Mouse (Mus musculus): Measurements from ENCODE around the gene Sardh. TPM values are rescaled to one million over a fixed set of nuclear protein-coding genes. Genes with fewer than 3 reads are reported as not detected.

The Sardh gene
- total and polyA plus RNA-seq, 2 experiments from 2014 or later: 8.9 to 11.8 TPM

GRCm38 (mm10) chr2:27232376-27232775 lies 15.8 kb downstream of the Sardh start:
- Histone ChIP-seq H3K4me2 (ENCODE audit: low read depth, low read length, poor library complexity, severe bottlenecking) (no peak overlapping the region), H3K27me3 (ENCODE audit: insufficient read depth, low read length) (no peaks in the 10 kb centered on the region), H3K4me1 (ENCODE audit: insufficient read depth, low read length) (no peaks in the 10 kb centered on the region), H3K9ac (replicated peaks; ENCODE audit: low read length, poor library complexity, severe bottlenecking) (no peak overlapping the region), H3K27ac (ENCODE audit: low read depth, low read length) (no peak overlapping the region), H3K36me3 (ENCODE audit: insufficient read depth, low read length) (no peaks in the 10 kb centered on the region), H3K9me3 (ENCODE audit: low read length) (no peaks in the 10 kb centered on the region), H3K4me3 (ENCODE audit: low read depth, low read length) (no peak overlapping the region)
- no peak for ATAC-seq (ENCODE audit: low FRiP score)
- TF ChIP-seq CTCF (IDR thresholded peaks at IDR 0.05): no peak
- 39% methylated on average over 7 of the region's 7 CpGs for WGBS
- DNase-seq (ENCODE audit: low spot score): no peak

- ATAC-seq (ENCODE audit: low FRiP score) (no peak), DNase-seq (ENCODE audit: low spot score) (no peak)
- Histone ChIP-seq H3K9ac (replicated peaks; ENCODE audit: low read length, poor library complexity, severe bottlenecking) (no peak overlapping the region), H3K9me3 (ENCODE audit: low read length) (no peaks in the 10 kb centered on the region), H3K27ac (ENCODE audit: low read depth, low read length) (no peak overlapping the region), H3K36me3 (ENCODE audit: insufficient read depth, low read length) (no peaks in the 10 kb centered on the region), H3K27me3 (ENCODE audit: insufficient read depth, low read length) (no peaks in the 10 kb centered on the region), H3K4me1 (ENCODE audit: insufficient read depth, low read length) (no peaks in the 10 kb centered on the region), H3K4me2 (ENCODE audit: low read depth, low read length, poor library complexity, severe bottlenecking) (no peak overlapping the region), H3K4me3 (ENCODE audit: low read depth, low read length) (no peak overlapping the region)
- WGBS: 94% methylated on average over 2 of the region's 2 CpGs
- TF ChIP-seq CTCF (IDR thresholded peaks at IDR 0.05): no peak
These were observed 18.5 kb downstream of the Sardh start for GRCm38 (mm10) chr2:27229481-27230105.

GRCm38 (mm10) chr2:27228809-27229480 lies 19.2 kb downstream of the Sardh start:
- Histone ChIP-seq H3K4me1 (ENCODE audit: insufficient read depth, low read length) (no peaks in the 10 kb centered on the region), H3K27me3 (ENCODE audit: insufficient read depth, low read length) (no peaks in the 10 kb centered on the region), H3K9me3 (ENCODE audit: low read length) (no peaks in the 10 kb centered on the region), H3K36me3 (ENCODE audit: insufficient read depth, low read length) (no peaks in the 10 kb centered on the region), H3K9ac (replicated peaks; ENCODE audit: low read length, poor library complexity, severe bottlenecking) (no peak overlapping the region), H3K4me3 (ENCODE audit: low read depth, low read length) (no peak overlapping the region), H3K27ac (ENCODE audit: low read depth, low read length) (no peak overlapping the region), H3K4me2 (ENCODE audit: low read depth, low read length, poor library complexity, severe bottlenecking) (no peak overlapping the region)
- WGBS: 87% methylated on average over 5 of the region's 5 CpGs
- ATAC-seq (ENCODE audit: low FRiP score) (no peak), DNase-seq (ENCODE audit: low spot score) (no peak)
- TF ChIP-seq CTCF (IDR thresholded peaks at IDR 0.05): peak; percentile 15

GRCm38 (mm10) chr2:27226572-27226971 lies 21.6 kb downstream of the Sardh start:
- Histone ChIP-seq H3K4me1 (ENCODE audit: insufficient read depth, low read length) (no peaks in the 10 kb centered on the region), H3K4me2 (ENCODE audit: low read depth, low read length, poor library complexity, severe bottlenecking) (no peak overlapping the region), H3K36me3 (ENCODE audit: insufficient read depth, low read length) (no peaks in the 10 kb centered on the region), H3K27me3 (ENCODE audit: insufficient read depth, low read length) (no peaks in the 10 kb centered on the region), H3K4me3 (ENCODE audit: low read depth, low read length) (no peak overlapping the region), H3K27ac (ENCODE audit: low read depth, low read length) (no peak overlapping the region), H3K9ac (replicated peaks; ENCODE audit: low read length, poor library complexity, severe bottlenecking) (no peak overlapping the region), H3K9me3 (ENCODE audit: low read length) (no peaks in the 10 kb centered on the region)
- 71% methylated on average over 7 of the region's 7 CpGs for WGBS
- TF ChIP-seq CTCF (IDR thresholded peaks at IDR 0.05): no peak
- no peak for DNase-seq (ENCODE audit: low spot score)
- no peak for ATAC-seq (ENCODE audit: low FRiP score)

- Histone ChIP-seq H3K27me3 (ENCODE audit: insufficient read depth, low read length) (no peaks in the 10 kb centered on the region), H3K9me3 (ENCODE audit: low read length) (no peaks in the 10 kb centered on the region), H3K4me1 (ENCODE audit: insufficient read depth, low read length) (no peaks in the 10 kb centered on the region), H3K9ac (replicated peaks; ENCODE audit: low read length, poor library complexity, severe bottlenecking) (no peak overlapping the region), H3K36me3 (ENCODE audit: insufficient read depth, low read length) (no peaks in the 10 kb centered on the region), H3K27ac (ENCODE audit: low read depth, low read length) (no peak overlapping the region), H3K4me3 (ENCODE audit: low read depth, low read length) (no peak overlapping the region), H3K4me2 (ENCODE audit: low read depth, low read length, poor library complexity, severe bottlenecking) (no peak overlapping the region)
- TF ChIP-seq CTCF (IDR thresholded peaks at IDR 0.05): no peak
- no peak for ATAC-seq (ENCODE audit: low FRiP score)
- WGBS: 78% methylated on average over 7 of the region's 7 CpGs
- peak; percentile 52 for DNase-seq (ENCODE audit: low spot score)
These were observed 25.1 kb downstream of the Sardh start for GRCm38 (mm10) chr2:27223012-27223421.

- DNase-seq (ENCODE audit: low spot score): no peak
- no peaks in the 10 kb centered on the region for H3K36me3 ChIP-seq (ENCODE audit: insufficient read depth, low read length)
- no peak overlapping the region for H3K9ac ChIP-seq (replicated peaks; ENCODE audit: low read length, poor library complexity, severe bottlenecking)
- ATAC-seq (ENCODE audit: low FRiP score): no peak
- TF ChIP-seq CTCF (IDR thresholded peaks at IDR 0.05): no peak
- 83% methylated on average over 8 of the region's 8 CpGs for WGBS
- H3K27ac ChIP-seq (ENCODE audit: low read depth, low read length): no peak overlapping the region
- H3K4me2 ChIP-seq (ENCODE audit: low read depth, low read length, poor library complexity, severe bottlenecking): no peak overlapping the region
- no peaks in the 10 kb centered on the region for H3K27me3 ChIP-seq (ENCODE audit: insufficient read depth, low read length)
- no peaks in the 10 kb centered on the region for H3K9me3 ChIP-seq (ENCODE audit: low read length)
- H3K4me1 ChIP-seq (ENCODE audit: insufficient read depth, low read length): no peaks in the 10 kb centered on the region
- no peak overlapping the region for H3K4me3 ChIP-seq (ENCODE audit: low read depth, low read length)
These were observed 29.6 kb downstream of the Sardh start for GRCm38 (mm10) chr2:27218569-27218968.
